Mouse (Mus musculus): ENCODE data around the gene Slc25a51. TPM values are rescaled to one million over a fixed set of nuclear protein-coding genes. Genes with fewer than 3 reads are reported as not detected.
A peak's percentile ranks its signal among the peaks of the same experiment; 100 is the strongest.

Gene Slc25a51
- polyA plus RNA-seq (2012; rRNA removed), result 88.7 and 106 TPM in 2 replicates

GRCm38 (mm10) chr4:45408427-45409132, at the start of gene Slc25a51:
Gene Slc25a51 (minus strand): TSS chr4:45408766.
- peak; percentile 82 for DNase-seq
- TF ChIP-seq POLR2A (IDR thresholded peaks at IDR 0.05; ENCODE audit: control insufficient read depth, extremely low read depth, insufficient read depth, low read length, poor library complexity), result peak; percentile 86
- TF ChIP-seq CTCF (IDR thresholded peaks at IDR 0.05; ENCODE audit: borderline replicate concordance, control insufficient read depth, extremely low read depth, insufficient read depth, low read length, poor library complexity), result peak; percentile 30; the same call in 1 of the 2 replicates
- Histone ChIP-seq H3K27me3 (ENCODE audit: control insufficient read depth, insufficient read depth, low read length) (no peaks in the 10 kb centered on the region), H3K4me3 (ENCODE audit: control insufficient read depth, insufficient read depth, low read length) (peak within 1 kb of the TSS; percentile 80), H3K4me1 (replicated peaks; ENCODE audit: control insufficient read depth, insufficient read depth, low read length) (peaks cover 3% of the 10 kb centered on the region; the same call in 1 of the 2 replicates), H3K36me3 (ENCODE audit: control insufficient read depth, insufficient read depth, low read length) (no peaks in the 10 kb centered on the region), H3K27ac (ENCODE audit: control insufficient read depth, insufficient read depth, low read length) (peak within 1 kb of the TSS; percentile 95)
- WGBS, result under 1% methylated on average over 66 of the region's 67 CpGs

- Histone ChIP-seq H3K27me3 (ENCODE audit: control insufficient read depth, insufficient read depth, low read length) (no peaks in the 10 kb centered on the region), H3K4me3 (ENCODE audit: control insufficient read depth, insufficient read depth, low read length) (no peak overlapping the region), H3K4me1 (replicated peaks; ENCODE audit: control insufficient read depth, insufficient read depth, low read length) (0 out of 2 replicates have a peak, but pooled peaks cover 6% of the 10 kb centered on the region), H3K27ac (ENCODE audit: control insufficient read depth, insufficient read depth, low read length) (no peak overlapping the region), H3K36me3 (ENCODE audit: control insufficient read depth, insufficient read depth, low read length) (no peaks in the 10 kb centered on the region)
- TF ChIP-seq POLR2A (IDR thresholded peaks at IDR 0.05; ENCODE audit: control insufficient read depth, extremely low read depth, insufficient read depth, low read length, poor library complexity), result no peak
- TF ChIP-seq CTCF (IDR thresholded peaks at IDR 0.05; ENCODE audit: borderline replicate concordance, control insufficient read depth, extremely low read depth, insufficient read depth, low read length, poor library complexity), result no peak
- no peak for DNase-seq
- 77% methylated on average over 2 of the region's 2 CpGs for WGBS
Observed at GRCm38 (mm10) chr4:45457543-45457942, 49.0 kb upstream of the Slc25a51 start.

- Histone ChIP-seq H3K4me3 (ENCODE audit: control insufficient read depth, insufficient read depth, low read length) (no peak overlapping the region), H3K36me3 (ENCODE audit: control insufficient read depth, insufficient read depth, low read length) (no peaks in the 10 kb centered on the region), H3K4me1 (replicated peaks; ENCODE audit: control insufficient read depth, insufficient read depth, low read length) (0 out of 2 replicates have a peak, but pooled peaks cover 9% of the 10 kb centered on the region), H3K27ac (ENCODE audit: control insufficient read depth, insufficient read depth, low read length) (no peak overlapping the region), H3K27me3 (ENCODE audit: control insufficient read depth, insufficient read depth, low read length) (no peaks in the 10 kb centered on the region)
- DNase-seq, result no peak
- no peak for TF ChIP-seq POLR2A (IDR thresholded peaks at IDR 0.05; ENCODE audit: control insufficient read depth, extremely low read depth, insufficient read depth, low read length, poor library complexity)
- 96% methylated on average over 4 of the region's 4 CpGs for WGBS
Observed at GRCm38 (mm10) chr4:45455001-45455400, 46.4 kb upstream of the Slc25a51 start.

- 79% methylated on average over 3 of the region's 3 CpGs for WGBS
- Histone ChIP-seq H3K4me1 (replicated peaks; ENCODE audit: control insufficient read depth, insufficient read depth, low read length) (0 out of 2 replicates have a peak, but pooled peaks cover 9% of the 10 kb centered on the region), H3K36me3 (ENCODE audit: control insufficient read depth, insufficient read depth, low read length) (no peaks in the 10 kb centered on the region), H3K27ac (ENCODE audit: control insufficient read depth, insufficient read depth, low read length) (no peak overlapping the region), H3K27me3 (ENCODE audit: control insufficient read depth, insufficient read depth, low read length) (no peaks in the 10 kb centered on the region), H3K4me3 (ENCODE audit: control insufficient read depth, insufficient read depth, low read length) (no peak overlapping the region)
- no peak for DNase-seq
- TF ChIP-seq CTCF (IDR thresholded peaks at IDR 0.05; ENCODE audit: borderline replicate concordance, control insufficient read depth, extremely low read depth, insufficient read depth, low read length, poor library complexity), result no peak
- no peak for TF ChIP-seq POLR2A (IDR thresholded peaks at IDR 0.05; ENCODE audit: control insufficient read depth, extremely low read depth, insufficient read depth, low read length, poor library complexity)
Observed at GRCm38 (mm10) chr4:45453271-45453851, 44.8 kb upstream of the Slc25a51 start.

GRCm38 (mm10) chr4:45452569-45453111, 44.1 kb upstream of the Slc25a51 start:
- Histone ChIP-seq H3K27me3 (ENCODE audit: control insufficient read depth, insufficient read depth, low read length) (no peaks in the 10 kb centered on the region), H3K36me3 (ENCODE audit: control insufficient read depth, insufficient read depth, low read length) (no peaks in the 10 kb centered on the region), H3K27ac (ENCODE audit: control insufficient read depth, insufficient read depth, low read length) (no peak overlapping the region), H3K4me3 (ENCODE audit: control insufficient read depth, insufficient read depth, low read length) (no peak overlapping the region), H3K4me1 (replicated peaks; ENCODE audit: control insufficient read depth, insufficient read depth, low read length) (0 out of 2 replicates have a peak, but pooled peaks cover 9% of the 10 kb centered on the region)
- 81% methylated on average over 7 of the region's 7 CpGs for WGBS
- DNase-seq, result no peak
- no peak for TF ChIP-seq CTCF (IDR thresholded peaks at IDR 0.05; ENCODE audit: borderline replicate concordance, control insufficient read depth, extremely low read depth, insufficient read depth, low read length, poor library complexity)
- TF ChIP-seq POLR2A (IDR thresholded peaks at IDR 0.05; ENCODE audit: control insufficient read depth, extremely low read depth, insufficient read depth, low read length, poor library complexity), result no peak

GRCm38 (mm10) chr4:45449012-45449411, 40.4 kb upstream of the Slc25a51 start:
- Histone ChIP-seq H3K4me3 (ENCODE audit: control insufficient read depth, insufficient read depth, low read length) (no peak overlapping the region), H3K27me3 (ENCODE audit: control insufficient read depth, insufficient read depth, low read length) (no peaks in the 10 kb centered on the region), H3K27ac (ENCODE audit: control insufficient read depth, insufficient read depth, low read length) (no peak overlapping the region), H3K4me1 (replicated peaks; ENCODE audit: control insufficient read depth, insufficient read depth, low read length) (0 out of 2 replicates have a peak, but pooled peaks cover 9% of the 10 kb centered on the region), H3K36me3 (ENCODE audit: control insufficient read depth, insufficient read depth, low read length) (no peaks in the 10 kb centered on the region)
- TF ChIP-seq CTCF (IDR thresholded peaks at IDR 0.05; ENCODE audit: borderline replicate concordance, control insufficient read depth, extremely low read depth, insufficient read depth, low read length, poor library complexity) (no peak), POLR2A (IDR thresholded peaks at IDR 0.05; ENCODE audit: control insufficient read depth, extremely low read depth, insufficient read depth, low read length, poor library complexity) (no peak)
- 92% methylated on average over 5 of the region's 5 CpGs for WGBS
- DNase-seq, result no peak
